ENCODE assay signal across 9 mouse cellular contexts in the genomic region with DNA sequence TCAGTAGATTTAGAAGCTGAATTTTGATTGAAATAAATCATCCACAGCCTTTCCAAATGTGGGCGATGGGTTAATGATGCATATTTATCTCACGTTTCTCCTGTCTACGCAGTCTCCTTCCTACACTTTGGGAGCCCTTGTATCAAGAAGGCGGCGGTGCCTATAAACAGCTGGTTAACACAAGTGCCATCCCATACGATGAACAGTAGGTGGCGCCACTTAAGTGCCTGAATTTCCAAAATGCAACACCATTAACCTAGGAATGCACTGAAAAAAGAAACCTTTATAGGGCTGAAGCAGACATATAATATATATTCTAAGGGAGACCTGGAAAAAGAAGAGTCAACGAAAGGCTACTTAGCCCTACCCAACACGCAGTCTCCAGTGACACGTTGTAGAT. TPM values are rescaled to one million over a fixed set of nuclear protein-coding genes. Genes with fewer than 3 reads are reported as not detected.
A peak's percentile ranks its signal among the peaks of the same experiment; 100 is the strongest.
DNase-seq lines count a peak whose midpoint lies in the region; ATAC-seq and TF ChIP-seq lines count a peak whose summit lies in the region.
"Had no signal": no experiment of that assay in that cellular context is flagged by ENCODE, and none has a peak within 500 bp of the region (broad histone marks: within the 10 kb centered on the region; RNA-seq: fewer than 3 reads in every experiment).

No protein-coding gene starts in this region.

- H3K4me3 ChIP-seq in midbrain, postnatal 0 days (ENCODE audit: low read depth, low read length): no peak overlapping the region
- no peak overlapping the region for H3K4me3 ChIP-seq in midbrain, embryonic 13.5 days (replicated peaks)
- no peak overlapping the region for H3K4me3 ChIP-seq in forebrain, embryonic 11.5 days (ENCODE audit: low read depth, low read length)
- H3K4me3 ChIP-seq: liver, embryonic 13.5 days had no signal

- peak; percentile 96 for ATAC-seq in frontal cortex, adult (ENCODE audit: low TSS enrichment)
- ATAC-seq in midbrain, postnatal 0 days (ENCODE audit: low FRiP score): no peak
- ATAC-seq in midbrain, embryonic 13.5 days: no peak; the same call in 1 of the 2 replicates
- ATAC-seq in inflammation-experienced regulatory T-cells, adult 6 months: peak; percentile 86
- ATAC-seq in monocyte, adult 5-6 weeks (replicated peaks; ENCODE audit: insufficient number of reproducible peaks, low FRiP score, low TSS enrichment, poor library complexity, severe bottlenecking): peak; percentile 73; the same call in 1 of the 2 replicates
- ATAC-seq in forebrain, embryonic 11.5 days (replicated peaks; ENCODE audit: low FRiP score): no peak

- no peak for DNase-seq in frontal cortex, postnatal 25 days (ENCODE audit: low spot score in 2 of 2)
- DNase-seq in midbrain, postnatal 0 days (ENCODE audit: low spot score): peak; percentile 64
- peak; percentile 32 to 45 for DNase-seq in adrenal gland, postnatal 36 days
- no peak for DNase-seq in forebrain, embryonic 11.5 days (ENCODE audit: low spot score)
- DNase-seq: liver, embryonic 13.5 days had no signal

- H3K27me3 ChIP-seq in midbrain, postnatal 0 days (ENCODE audit: insufficient read depth, low read length): no peaks in the 10 kb centered on the region
- H3K27me3 ChIP-seq in midbrain, embryonic 13.5 days: no peaks in the 10 kb centered on the region
- H3K27me3 ChIP-seq in forebrain, embryonic 11.5 days (ENCODE audit: control insufficient read depth, insufficient read depth, low read length): no peaks in the 10 kb centered on the region
- H3K27me3 ChIP-seq: liver, embryonic 13.5 days had no signal

- no peaks in the 10 kb centered on the region for H3K4me1 ChIP-seq in midbrain, postnatal 0 days (ENCODE audit: insufficient read depth, low read length)
- H3K4me1 ChIP-seq in midbrain, embryonic 13.5 days (replicated peaks): no peaks in the 10 kb centered on the region
- no peaks in the 10 kb centered on the region for H3K4me1 ChIP-seq in forebrain, embryonic 11.5 days (replicated peaks; ENCODE audit: control insufficient read depth, insufficient read depth, low read length)
- H3K4me1 ChIP-seq: liver, embryonic 13.5 days had no signal

- peak; percentile 78 for TF ChIP-seq CTCF in midbrain, postnatal 0 days (IDR thresholded peaks at IDR 0.05)

- H3K9me3 ChIP-seq in midbrain, postnatal 0 days (ENCODE audit: low read length): no peaks in the 10 kb centered on the region
- no peaks in the 10 kb centered on the region for H3K9me3 ChIP-seq in midbrain, embryonic 13.5 days
- H3K9me3 ChIP-seq in forebrain, embryonic 11.5 days (ENCODE audit: control insufficient read depth, low read length): no peaks in the 10 kb centered on the region
- H3K9me3 ChIP-seq: liver, embryonic 13.5 days had no signal

- H3K9ac ChIP-seq in midbrain, postnatal 0 days (replicated peaks; ENCODE audit: low read length, poor library complexity, severe bottlenecking): no peak overlapping the region
- H3K9ac ChIP-seq in midbrain, embryonic 13.5 days (replicated peaks): no peak overlapping the region
- H3K9ac ChIP-seq in forebrain, embryonic 11.5 days (ENCODE audit: low read length): no peak overlapping the region
- H3K9ac ChIP-seq: liver, embryonic 13.5 days had no signal

- H3K4me2 ChIP-seq in midbrain, postnatal 0 days (ENCODE audit: low read depth, low read length, poor library complexity, severe bottlenecking): no peak overlapping the region
- no peak overlapping the region for H3K4me2 ChIP-seq in midbrain, embryonic 13.5 days (replicated peaks)
- H3K4me2 ChIP-seq in forebrain, embryonic 11.5 days (ENCODE audit: low read depth, low read length, severe bottlenecking): no peak overlapping the region
- H3K4me2 ChIP-seq: liver, embryonic 13.5 days had no signal

- 72% methylated on average over 10 of the region's 10 CpGs for WGBS in midbrain, postnatal 0 days
- WGBS in midbrain, embryonic 13.5 days: 76% methylated on average over 10 of the region's 10 CpGs
- 76% methylated on average over 10 of the region's 10 CpGs for WGBS in forebrain, embryonic 11.5 days

- H3K27ac ChIP-seq in midbrain, postnatal 0 days (ENCODE audit: low read depth, low read length): no peak overlapping the region
- H3K27ac ChIP-seq in midbrain, embryonic 13.5 days: no peak overlapping the region
- no peak overlapping the region for H3K27ac ChIP-seq in forebrain, embryonic 11.5 days (ENCODE audit: low read depth, low read length)
- H3K27ac ChIP-seq: liver, embryonic 13.5 days had no signal

- no peaks in the 10 kb centered on the region for H3K36me3 ChIP-seq in midbrain, postnatal 0 days (ENCODE audit: insufficient read depth, low read length)
- H3K36me3 ChIP-seq in midbrain, embryonic 13.5 days: no peaks in the 10 kb centered on the region
- no peaks in the 10 kb centered on the region for H3K36me3 ChIP-seq in forebrain, embryonic 11.5 days (ENCODE audit: control insufficient read depth, insufficient read depth, low read length)
- H3K36me3 ChIP-seq: liver, embryonic 13.5 days had no signal

RNA-seq across cellular contexts. Expression of a gene that starts 9.5 kb away (rescaled TPM):
- total RNA-seq in midbrain, postnatal 0 days (2014; rRNA removed): 11.0 and 12.9 TPM in 2 replicates
- 8.2 and 8.9 TPM in 2 replicates for polyA plus RNA-seq in midbrain, postnatal 0 days (2015; fragmentation: Nextera tagmentation; extraction: Ambion mirVana)
- polyA plus RNA-seq in midbrain, embryonic 13.5 days (2015; fragmentation: Nextera tagmentation; extraction: Ambion mirVana): 12.8 and 13.7 TPM in 2 replicates
- total RNA-seq in adrenal gland, postnatal 36 days (2021): 10 to 100 TPM; 15.3 to 15.7 TPM
- polyA plus RNA-seq in inflammation-experienced regulatory T-cells, adult 6 months (2017; shearing (Covaris generic)): 10 to 100 TPM in 1 of 3 experiments, 1 to 10 TPM in 2; 6.8 to 10.9 (median 7.9) TPM
- 3.5 to 11.2 TPM (median 9.5 TPM) in 3 replicates for total RNA-seq in monocyte, adult 5-6 weeks (2017)
- 42.7 and 43.7 TPM in 2 replicates for polyA plus RNA-seq in forebrain, embryonic 11.5 days (2014; fragmentation: Nextera tagmentation; extraction: Ambion mirVana)

RNA-seq across cellular contexts. Expression of a gene that starts 10.6 kb away (rescaled TPM):
- 4.1 and 4.7 TPM in 2 replicates for total RNA-seq in midbrain, postnatal 0 days (2014; rRNA removed)
- polyA plus RNA-seq in midbrain, postnatal 0 days (2015; fragmentation: Nextera tagmentation; extraction: Ambion mirVana): 2.4 and 2.5 TPM in 2 replicates
- 3.4 TPM in 2 replicates for polyA plus RNA-seq in midbrain, embryonic 13.5 days (2015; fragmentation: Nextera tagmentation; extraction: Ambion mirVana)
- 1 to 10 TPM; 6.0 to 7.1 TPM for total RNA-seq in adrenal gland, postnatal 36 days (2021)
- polyA plus RNA-seq in inflammation-experienced regulatory T-cells, adult 6 months (2017; shearing (Covaris generic)): 1 to 10 TPM; 2.6 to 3.4 (median 3.4) TPM
- total RNA-seq in monocyte, adult 5-6 weeks (2017): 8.3 to 13.4 TPM (median 8.6 TPM) in 3 replicates
- polyA plus RNA-seq in forebrain, embryonic 11.5 days (2014; fragmentation: Nextera tagmentation; extraction: Ambion mirVana): 4.7 and 5.6 TPM in 2 replicates

RNA-seq across cellular contexts. Expression of a gene that starts 28.8 kb away (rescaled TPM):
- not detected in 2 replicates for total RNA-seq in midbrain, postnatal 0 days (2014; rRNA removed)
- polyA plus RNA-seq in midbrain, postnatal 0 days (2015; fragmentation: Nextera tagmentation; extraction: Ambion mirVana): not detected in 2 replicates
- not detected in 2 replicates for polyA plus RNA-seq in midbrain, embryonic 13.5 days (2015; fragmentation: Nextera tagmentation; extraction: Ambion mirVana)
- total RNA-seq in adrenal gland, postnatal 36 days (2021): not detected
- not detected for polyA plus RNA-seq in inflammation-experienced regulatory T-cells, adult 6 months (2017; shearing (Covaris generic))
- total RNA-seq in monocyte, adult 5-6 weeks (2017): not detected in 3 replicates
- not detected in 2 replicates for polyA plus RNA-seq in forebrain, embryonic 11.5 days (2014; fragmentation: Nextera tagmentation; extraction: Ambion mirVana)
- polyA plus RNA-seq: liver, embryonic 13.5 days had no signal

Comparison
In these comparisons a context has a peak if more than half of its experiments do, and no peak if none do; other contexts are left out.
1. ATAC-seq: peak in frontal cortex, adult (single experiment), inflammation-experienced regulatory T-cells, adult 6 months (single experiment) and monocyte, adult 5-6 weeks (single experiment); none in midbrain, postnatal 0 days (single experiment), midbrain, embryonic 13.5 days (single experiment) and forebrain, embryonic 11.5 days (single experiment).
2. DNase-seq: peak in midbrain, postnatal 0 days (single experiment) and adrenal gland, postnatal 36 days (2 of 2); none in frontal cortex, postnatal 25 days (0 of 2) and forebrain, embryonic 11.5 days (single experiment).